Mouse (Mus musculus) thymus, postnatal 10 days (tissue): ENCODE results near the gene Pgam1.
"Not testable (repeated sequence)": the region's sequence is repeated elsewhere in the genome, so short reads cannot be mapped to it uniquely, and the experiment has no call there.

Experiments used
- DNase-seq, 2 experiments: peaks; one replicate each; pipeline ENCODE4 v3.0.0; 2021; ENCODE audit warnings: low spot score in 2 of 2

Pgam1 gene

DNA sequence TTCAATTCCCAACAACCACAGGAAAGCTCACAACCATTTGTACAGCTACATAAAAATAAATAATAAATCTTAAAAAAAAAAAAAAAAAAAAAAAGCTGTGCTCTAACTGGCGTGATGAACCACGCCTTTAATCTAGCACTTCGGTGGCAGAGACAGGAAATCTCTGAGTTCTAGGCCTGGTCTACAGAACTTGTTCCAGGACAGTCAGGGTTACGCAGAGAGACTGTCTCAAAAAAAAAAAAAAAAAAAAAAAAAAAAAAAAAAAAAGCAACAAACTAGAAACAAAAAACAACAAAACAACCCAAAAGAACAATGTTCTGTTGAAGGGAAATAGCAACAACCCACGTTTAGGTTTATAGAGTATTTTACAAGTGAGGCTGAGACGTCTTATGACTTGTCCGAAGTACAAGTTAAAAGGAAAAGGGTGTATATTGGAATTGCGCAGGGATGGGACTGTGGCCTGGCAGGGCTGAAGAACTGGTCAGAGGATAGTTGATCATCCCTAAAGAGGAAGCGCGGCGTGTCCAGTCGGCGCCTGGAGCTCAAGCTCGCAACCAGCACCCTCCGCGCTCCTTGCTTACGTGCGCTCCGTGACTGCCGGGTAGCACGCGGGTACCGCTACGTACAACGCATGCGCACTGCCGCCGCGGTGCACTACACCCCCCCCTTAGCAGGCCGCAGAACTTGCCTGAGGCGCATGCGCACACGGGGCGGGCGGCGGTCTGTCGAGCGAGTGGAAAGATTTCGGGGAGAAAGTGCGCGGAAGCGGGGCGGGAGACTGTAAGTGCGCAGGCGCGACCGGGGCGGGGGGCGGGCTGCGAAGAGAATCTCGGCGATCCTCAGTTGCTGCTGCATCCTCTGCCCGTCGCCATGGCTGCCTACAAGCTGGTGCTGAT lies at the start of gene Pgam1:
TSS of gene Pgam1 (plus strand) at position 746 of the 896 bp plus-strand sequence.
- DNase-seq: peak; percentile 96 to 98

DNA sequence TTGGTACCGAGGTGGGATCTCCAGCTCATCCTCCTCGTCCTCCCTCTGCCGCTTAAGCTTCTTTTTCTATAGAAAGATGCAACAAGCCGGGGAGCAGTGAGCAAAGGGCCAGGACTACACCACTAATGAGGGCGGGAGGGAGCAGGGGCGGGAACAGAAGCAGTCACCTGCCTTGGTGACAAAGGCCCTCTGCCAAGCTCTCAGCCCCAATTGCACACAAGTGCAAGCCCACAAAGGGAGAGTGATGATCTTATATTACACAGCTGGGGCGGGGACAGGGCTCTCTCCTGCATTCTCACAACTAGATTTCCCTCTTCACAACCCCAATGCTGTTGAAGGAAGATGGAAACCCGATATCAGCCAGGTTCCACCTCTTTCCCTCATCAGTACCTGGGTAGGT lies 45.0 kb upstream of the Pgam1 start:
- DNase-seq: no peak

- no peak for DNase-seq
Observed at GRCm38 (mm10) chr19:41869296-41869695, 42.4 kb upstream of the Pgam1 start.

DNA sequence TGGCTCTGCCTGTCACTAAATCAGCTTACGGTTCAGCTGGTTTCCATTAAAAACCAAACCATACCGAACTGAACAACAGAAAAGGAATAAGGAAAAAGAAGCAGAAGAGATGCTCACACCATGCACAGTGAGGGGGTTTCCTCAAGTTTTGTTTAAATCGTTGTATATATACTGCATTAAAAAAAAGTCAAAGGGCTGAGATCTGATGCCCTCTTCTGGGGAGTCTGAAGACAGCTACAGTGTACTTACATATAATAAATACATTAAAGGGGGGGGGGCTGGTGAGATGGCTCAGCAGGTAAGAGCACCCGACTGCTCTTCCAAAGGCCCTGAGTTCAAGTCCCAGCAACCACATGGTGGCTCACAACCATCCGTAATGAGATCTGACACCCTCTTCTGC lies 41.8 kb upstream of the Pgam1 start:
- not testable (repeated sequence) for DNase-seq

DNA sequence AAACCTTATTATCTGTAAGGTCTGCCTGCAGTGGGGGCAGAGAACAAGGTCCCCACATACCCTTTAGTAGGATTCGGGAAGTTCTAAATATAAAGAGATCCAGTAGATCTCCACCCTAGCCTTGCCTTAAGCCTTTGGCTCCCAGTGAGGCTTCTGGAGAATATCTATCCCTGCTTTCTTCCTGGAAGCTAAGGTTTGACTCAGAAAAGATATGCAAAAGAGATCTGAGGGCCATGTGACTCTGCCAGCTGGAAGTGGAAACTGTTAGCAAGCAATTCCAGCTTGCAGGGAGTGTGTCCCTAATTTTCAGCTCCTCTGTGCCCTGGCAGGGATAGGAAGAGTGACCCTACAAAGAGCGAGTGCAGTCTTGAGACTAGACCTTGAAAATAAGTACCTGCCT lies 39.4 kb upstream of the Pgam1 start:
- DNase-seq: no peak

DNA sequence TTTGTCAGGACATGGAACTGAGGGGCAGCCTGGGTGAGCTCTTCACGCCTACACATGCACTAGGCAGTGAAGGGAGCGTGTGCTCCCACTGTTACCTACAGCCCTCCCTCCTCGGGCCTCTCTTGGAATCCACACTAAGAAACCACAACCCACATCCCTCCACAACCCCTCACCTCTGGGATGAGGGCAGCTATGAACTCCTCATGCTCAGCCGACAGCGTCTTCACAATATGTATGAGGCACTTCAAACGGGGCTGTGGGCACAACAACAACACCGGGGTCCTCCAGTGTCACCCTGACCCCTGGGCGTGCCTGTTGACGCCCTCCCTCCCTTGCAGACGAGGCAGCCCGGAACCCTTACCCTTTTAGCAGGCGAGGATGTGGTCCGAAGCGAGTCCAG lies 37.4 kb upstream of the Pgam1 start:
- peak; percentile 47 to 58 for DNase-seq

- no peak for DNase-seq
Observed at GRCm38 (mm10) chr19:41881842-41882241, 29.9 kb upstream of the Pgam1 start.

- no peak for DNase-seq
Observed at GRCm38 (mm10) chr19:41883882-41884281, 27.8 kb upstream of the Pgam1 start.

DNA sequence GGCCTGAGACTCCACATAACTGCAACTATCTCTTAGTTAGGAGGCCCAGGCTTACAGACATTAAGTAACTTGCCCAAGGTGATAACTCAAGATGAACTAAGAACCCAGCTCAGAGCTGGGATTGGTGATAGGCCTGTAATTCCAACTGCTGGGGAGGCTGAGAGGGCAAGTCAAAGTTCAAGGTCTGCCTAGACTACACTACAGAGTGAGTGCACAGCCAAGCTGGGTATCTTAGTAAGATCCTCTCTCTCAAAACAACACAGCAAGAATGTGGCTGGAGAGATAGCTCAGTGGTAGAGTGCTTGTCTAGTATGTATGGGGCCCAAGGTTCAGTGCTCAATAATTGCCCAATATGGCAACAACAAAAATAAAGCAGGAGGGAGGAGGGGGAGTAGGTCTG lies 23.5 kb upstream of the Pgam1 start:
- no peak for DNase-seq

DNA sequence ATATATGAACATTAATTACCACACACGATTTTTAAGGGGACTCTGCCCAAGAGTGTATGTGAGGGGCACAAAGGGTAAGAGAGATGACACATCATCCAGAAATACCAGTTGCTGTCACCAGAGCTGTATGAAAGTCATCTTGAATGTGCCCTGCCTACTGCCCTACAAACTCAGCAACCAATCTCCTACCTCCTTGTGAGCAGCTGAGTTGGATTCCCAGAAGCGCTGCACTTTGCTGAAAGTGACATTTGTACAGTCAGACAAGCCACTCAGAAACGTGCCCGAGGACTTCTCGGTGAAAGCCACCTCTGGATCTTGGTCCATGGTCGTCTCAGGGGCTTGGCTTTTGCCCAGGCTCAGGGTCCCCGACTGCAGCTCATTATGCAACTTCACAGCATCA lies 16.8 kb upstream of the Pgam1 start:
- DNase-seq: no peak

- DNase-seq: peak; percentile 73 to 82
Observed at GRCm38 (mm10) chr19:41895460-41896318, 16.0 kb upstream of the Pgam1 start, which contains the start of gene Rrp12. Rrp12 (minus strand) TSS chr19:41896173.

DNA sequence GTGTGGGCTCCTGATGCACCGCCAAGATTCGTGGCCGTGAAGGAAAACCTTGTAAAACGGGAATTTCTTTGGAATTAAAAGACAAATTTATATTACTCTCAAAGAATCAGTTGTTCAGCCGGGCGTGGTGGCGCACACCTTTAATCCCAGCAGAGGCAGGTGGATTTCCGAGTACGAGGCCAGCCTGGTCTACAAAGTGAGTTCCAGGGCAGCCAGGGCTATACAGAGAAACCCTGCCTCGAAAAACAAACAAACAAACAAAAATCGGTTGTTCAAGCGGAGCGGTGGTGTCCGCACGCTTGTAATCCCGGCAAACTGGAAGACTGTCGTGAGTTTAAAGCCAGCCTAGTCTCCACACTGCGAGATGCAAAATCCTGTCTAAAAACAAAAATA lies 15.4 kb upstream of the Pgam1 start:
- DNase-seq: no peak

DNA sequence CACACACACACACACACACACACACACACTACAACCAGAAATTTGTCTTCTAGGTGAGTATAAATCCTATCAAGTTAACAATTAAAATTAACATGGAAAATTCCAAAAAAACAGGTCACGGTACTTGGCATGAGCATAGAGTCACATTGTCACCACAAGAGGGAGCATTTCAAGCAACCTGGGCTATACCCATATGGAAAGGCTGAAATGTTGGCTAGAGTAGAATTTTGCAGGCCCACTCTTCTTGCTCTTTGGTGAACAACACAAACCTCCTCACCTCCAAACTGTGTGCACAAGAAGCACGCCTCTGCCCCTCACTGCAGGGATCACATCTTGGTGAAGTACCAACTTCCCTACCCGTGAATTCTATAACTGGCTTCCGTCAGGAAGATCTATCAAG lies 12.9 kb upstream of the Pgam1 start:
- DNase-seq: peak in 1 of 2 experiments; percentile 49

GRCm38 (mm10) chr19:41900495-41901090 lies 11.1 kb upstream of the Pgam1 start:
- DNase-seq: no peak

DNA sequence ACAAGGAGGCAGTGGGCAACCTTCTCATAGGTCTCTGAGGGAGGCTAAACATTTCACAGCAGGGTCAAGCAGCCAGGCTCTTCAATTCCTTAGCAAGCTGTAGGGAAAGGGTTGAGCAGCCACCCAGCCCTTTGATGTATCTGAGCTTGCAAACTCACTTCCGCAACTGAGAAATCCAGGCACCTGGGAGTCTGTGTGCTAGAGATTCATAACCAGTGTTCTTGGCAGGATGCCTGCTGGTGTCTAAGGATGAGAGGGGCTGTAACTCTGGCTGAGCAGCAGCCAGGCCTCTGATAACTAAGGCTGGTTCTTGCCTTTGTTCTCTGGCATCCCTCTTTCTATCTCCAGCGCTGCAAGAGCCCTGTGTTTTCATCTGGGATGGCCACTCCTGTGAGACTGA lies 10.0 kb upstream of the Pgam1 start:
- DNase-seq: peak; percentile 32 to 49

DNA sequence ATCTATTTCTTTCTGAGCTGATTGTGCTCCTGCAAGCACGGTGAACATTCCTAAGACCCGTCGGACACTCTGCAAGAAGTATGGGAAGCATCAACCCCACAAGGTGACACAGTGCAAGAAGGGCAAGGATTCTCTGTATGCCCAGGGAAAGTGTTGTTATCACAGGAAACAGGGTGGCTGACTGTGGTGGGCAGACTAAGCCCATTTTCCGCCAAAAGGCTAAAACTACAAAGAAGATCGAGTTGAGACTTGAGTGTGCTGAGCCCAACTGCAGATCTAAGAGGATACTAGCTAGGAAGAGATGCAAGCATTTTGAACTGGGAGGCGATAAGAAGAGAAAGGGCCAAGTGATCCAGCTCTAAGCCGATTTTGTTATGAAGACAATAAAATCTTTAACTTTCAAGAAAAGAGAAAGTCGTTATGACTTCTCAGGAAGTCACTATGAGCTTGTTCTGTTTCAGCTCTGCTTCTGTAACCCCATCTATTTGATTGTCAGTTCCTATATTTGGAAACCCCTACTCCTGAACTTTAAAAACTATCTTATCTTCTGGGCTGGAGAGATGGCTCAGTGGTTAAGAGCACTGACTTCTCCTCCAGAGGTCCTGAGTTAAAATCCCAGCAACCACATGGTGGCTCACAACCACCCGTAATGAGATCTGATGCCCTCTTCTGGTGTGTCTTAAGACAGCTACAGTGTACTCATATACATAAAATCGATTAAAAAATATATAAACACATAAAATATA lies 8.7 kb upstream of the Pgam1 start:
- no peak for DNase-seq

GRCm38 (mm10) chr19:41905246-41905645 lies 6.5 kb upstream of the Pgam1 start:
- DNase-seq: no peak

DNA sequence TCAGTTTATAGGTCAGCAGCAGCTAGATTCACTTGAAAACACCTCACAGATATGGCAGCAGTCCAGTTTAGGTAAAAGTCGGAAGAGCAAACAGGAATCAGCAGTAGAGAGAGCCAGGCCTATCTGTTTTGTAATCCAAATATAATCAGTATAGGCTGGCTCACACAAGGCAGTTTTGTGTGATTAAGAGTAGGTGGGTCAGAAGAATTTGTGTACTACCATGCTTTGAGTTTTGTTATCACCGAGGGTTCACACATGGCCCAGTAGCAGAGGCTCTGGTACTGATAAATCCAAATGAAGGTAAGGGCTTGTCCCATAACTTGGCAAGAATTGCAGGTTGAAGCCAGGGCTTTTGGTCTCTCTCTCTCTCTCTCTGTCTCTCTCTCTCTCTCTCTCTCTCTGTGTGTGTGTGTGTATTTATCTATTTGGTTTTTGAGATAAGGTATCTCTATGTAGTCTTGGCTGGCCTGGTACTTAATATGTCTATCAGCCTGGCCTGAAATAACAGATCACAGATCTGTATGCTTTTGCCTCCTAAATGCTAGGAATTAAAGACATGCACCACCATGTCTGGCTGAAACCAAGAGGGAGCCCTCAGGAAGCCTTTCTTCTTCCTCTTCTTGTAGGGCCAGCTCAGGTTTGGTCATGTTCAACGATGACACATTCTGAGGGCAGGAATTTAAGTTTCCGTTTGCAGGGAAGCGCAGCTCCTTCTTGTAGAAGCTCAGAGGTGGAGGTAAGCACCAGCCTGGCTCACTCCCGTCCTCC lies 5.2 kb upstream of the Pgam1 start:
- DNase-seq: no peak

DNA sequence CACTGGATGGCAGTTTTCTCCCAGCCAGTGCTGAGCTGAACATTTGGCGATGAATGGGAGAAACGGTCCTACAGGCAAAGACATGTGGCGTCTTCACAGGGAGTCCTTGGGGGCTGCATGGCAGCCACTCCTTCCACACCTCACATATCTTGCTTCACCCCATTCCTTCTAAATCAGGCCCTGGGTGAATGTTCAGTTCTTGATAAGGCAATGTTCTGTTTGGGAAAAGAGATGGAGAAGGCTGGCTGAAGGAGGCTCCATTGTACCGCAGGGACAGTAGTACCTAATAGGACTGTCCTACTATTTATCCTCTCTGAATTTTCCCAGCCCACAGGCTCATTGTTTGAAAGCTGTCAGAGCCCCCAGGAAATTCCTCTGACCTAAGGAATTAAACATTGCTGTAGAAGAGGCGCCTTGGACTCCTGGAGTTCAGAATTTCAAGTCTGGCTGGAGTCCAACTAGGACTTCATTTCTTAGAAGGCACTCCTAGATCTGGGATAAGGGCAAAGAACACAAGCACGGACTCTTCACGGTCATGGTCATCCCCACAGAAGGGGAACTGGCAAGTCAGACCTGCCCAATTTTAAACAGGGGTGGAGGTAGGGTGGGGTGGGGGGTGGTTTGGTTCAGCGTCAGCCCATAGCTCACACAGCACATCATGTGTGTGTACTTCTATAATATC lies 4.5 kb upstream of the Pgam1 start:
- no peak for DNase-seq

- no peak for DNase-seq
Observed at GRCm38 (mm10) chr19:41908736-41909135, 3.0 kb upstream of the Pgam1 start.
